Mouse (Mus musculus) urinary bladder, postnatal 10 days (tissue): ENCODE measurements around the gene Tm6sf2.
"Not testable (repeated sequence)": the region's sequence is repeated elsewhere in the genome, so short reads cannot be mapped to it uniquely, and the experiment has no call there.

Source experiments
- DNase-seq: peaks from one replicate; pipeline ENCODE4 v3.0.0; 2022; ENCODE audit warnings: low spot score

The Tm6sf2 gene

DNA sequence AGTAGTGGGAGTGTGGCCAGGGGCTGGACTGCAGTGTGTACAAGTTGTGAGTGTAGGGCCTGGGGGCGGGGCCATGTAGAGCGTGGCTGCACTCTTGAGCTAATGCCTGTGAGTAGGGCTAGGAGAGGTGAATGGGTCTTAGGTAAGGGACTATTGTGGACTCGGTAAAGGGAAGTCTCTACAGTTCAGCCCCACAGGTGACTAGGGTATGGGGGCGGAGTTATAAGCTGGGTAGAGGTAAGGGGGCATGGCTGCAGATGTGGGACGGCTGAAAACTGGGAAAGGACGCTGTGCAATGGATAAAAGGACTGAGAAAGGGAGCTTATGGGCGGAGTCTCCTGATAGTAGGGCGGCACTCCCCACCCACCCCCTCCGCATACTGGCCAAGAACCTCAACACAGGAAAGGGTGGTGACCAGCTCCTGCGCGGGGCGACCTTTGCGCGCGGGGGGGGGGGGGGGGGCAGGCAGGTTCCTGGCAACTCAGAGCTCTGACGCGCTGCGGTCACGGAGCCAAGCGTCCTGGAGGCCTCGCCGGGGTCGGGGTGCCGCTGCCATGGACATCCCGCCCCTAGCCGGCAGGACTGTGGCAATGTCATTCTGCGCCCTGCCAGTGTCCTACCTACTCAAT, at the start of gene Tm6sf2:
Tm6sf2 (plus strand) TSS at position 484 of the 629 bp plus-strand sequence.
- no peak for DNase-seq

DNA sequence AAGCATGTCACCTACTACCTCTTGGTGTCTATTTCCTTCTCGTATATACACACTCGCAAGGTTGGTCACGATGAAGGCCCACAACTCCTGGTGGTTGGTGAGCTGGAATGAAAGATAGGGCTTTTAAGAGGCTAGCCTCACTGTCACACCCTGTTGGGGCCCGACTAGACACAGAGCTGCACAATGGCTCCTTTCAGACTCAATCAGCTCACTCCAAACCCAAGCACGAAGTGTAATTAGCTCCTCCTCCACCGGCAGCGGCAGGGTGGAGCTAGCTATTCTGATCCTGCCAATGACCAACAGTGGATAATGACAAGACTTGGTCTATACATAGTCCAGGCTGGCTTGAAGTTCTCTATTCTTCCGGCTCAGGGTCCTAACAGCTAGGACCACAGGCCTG, 49.1 kb upstream of the Tm6sf2 start:
- DNase-seq: no peak

DNA sequence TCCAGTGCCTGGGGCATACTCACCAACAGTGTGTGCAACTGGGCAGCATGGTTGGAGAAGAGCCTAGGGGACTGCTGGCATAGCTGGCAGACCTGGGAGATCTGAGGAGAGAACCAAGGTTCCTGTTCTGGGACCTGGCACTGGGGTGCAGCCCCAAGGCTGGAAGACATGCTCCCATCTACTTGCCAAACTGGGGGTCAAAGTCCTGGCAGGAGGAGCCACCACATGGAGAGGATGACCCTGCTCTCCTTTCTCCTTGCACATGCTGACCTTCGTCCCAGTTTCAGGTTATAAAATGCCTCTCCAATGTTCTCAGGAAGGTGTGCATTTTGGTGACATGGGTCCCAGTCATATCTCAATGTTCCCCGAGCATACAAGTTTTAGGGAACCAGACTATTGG, 46.6 kb upstream of the Tm6sf2 start:
- DNase-seq: no peak

- DNase-seq: no peak
These were observed 42.5 kb upstream of the Tm6sf2 start for GRCm38 (mm10) chr8:70030255-70030654.

GRCm38 (mm10) chr8:70037994-70038393, 34.7 kb upstream of the Tm6sf2 start:
- DNase-seq: no peak

- no peak for DNase-seq
These were observed 30.7 kb upstream of the Tm6sf2 start for GRCm38 (mm10) chr8:70041885-70042546.

- DNase-seq: peak; percentile 84
These were observed 29.9 kb upstream of the Tm6sf2 start, which contains the start of the genes Mau2 and Sugp1 for GRCm38 (mm10) chr8:70042583-70043455. Gene Mau2, minus strand, starts transcription at chr8:70042734. Gene Sugp1, plus strand, starts transcription at chr8:70042813.

GRCm38 (mm10) chr8:70043996-70044395, 28.7 kb upstream of the Tm6sf2 start:
- DNase-seq: no peak

DNA sequence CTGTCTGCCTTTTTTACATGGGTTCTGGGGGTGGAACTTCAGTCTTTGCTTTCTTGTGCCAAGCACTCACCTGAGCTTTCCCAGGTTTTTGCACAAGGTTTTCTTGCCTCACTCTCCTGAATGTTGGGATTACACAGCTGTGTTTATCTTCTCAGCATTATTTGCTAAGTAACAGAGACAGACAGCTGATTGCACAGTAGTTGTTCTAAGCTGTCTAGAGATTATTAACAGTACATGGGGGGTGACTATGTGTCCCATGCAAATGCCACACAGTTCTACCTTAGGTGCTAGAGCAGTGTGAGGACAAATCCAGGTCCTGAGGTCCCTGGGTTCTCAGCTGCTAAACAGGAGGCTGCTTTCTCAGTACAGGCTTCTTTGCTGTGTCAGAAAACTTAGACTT, 23.1 kb upstream of the Tm6sf2 start:
- DNase-seq: no peak

DNA sequence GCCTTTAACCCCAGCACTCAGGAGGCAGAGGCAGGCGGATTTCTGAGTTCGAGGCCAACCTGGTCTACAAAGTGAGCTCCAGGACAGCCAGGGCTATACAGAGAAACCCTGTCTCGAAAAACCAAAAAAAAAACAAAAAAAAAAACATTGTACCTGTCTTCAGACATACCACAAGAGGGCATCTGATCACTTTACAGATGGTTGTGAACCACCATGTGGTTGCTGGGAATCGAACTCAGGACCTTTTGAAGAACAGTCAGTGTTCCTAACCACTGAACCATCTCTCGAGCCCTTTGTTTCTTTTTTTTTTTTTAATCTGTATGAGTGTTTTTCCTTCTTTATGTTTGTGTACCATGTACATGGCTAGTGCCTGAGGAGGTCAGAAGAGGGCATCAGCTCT, 22.3 kb upstream of the Tm6sf2 start:
- not testable (repeated sequence) for DNase-seq

DNA sequence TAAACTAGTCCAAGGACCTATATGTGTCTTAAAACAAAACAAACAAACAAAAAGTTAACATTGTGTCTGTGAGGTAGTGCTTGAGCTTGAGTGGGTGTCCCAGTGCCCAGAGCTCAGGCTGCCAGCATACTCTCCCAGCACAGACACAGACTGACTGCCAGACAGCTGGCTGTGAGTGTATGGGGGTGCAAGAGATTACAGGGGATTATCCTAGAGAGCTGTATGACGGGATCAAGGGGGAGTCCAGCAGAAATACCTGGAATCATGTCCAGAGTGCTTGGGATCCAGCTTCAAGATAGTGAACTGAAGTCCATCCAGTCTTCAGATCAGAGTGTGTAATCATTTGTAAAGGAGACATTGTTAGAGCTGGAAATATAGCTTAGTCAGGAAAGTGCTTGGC, 15.0 kb upstream of the Tm6sf2 start:
- no peak for DNase-seq

- no peak for DNase-seq
These were observed 786 bp upstream of the Tm6sf2 start for GRCm38 (mm10) chr8:70071836-70072440.

DNA sequence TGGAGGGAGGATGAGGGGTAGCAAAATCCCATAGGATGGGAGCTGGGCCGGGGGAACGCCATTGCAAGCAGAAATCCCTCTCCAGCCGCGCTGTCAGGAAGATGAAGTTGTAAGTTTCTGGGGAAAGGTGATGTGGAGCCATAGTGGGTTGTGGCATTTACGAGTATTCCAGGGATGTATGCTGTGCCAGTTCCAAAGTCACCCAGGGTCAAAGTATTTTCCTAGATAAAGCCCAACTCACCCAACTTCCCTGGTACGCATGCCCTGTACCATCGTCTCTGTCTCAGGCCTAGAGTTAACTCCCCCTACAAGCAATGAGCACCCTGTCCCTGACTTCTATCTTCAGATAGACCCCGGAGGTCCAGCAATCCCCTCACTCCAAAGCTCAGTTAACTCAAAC, 396 bp downstream of the Tm6sf2 start:
- DNase-seq: no peak

DNA sequence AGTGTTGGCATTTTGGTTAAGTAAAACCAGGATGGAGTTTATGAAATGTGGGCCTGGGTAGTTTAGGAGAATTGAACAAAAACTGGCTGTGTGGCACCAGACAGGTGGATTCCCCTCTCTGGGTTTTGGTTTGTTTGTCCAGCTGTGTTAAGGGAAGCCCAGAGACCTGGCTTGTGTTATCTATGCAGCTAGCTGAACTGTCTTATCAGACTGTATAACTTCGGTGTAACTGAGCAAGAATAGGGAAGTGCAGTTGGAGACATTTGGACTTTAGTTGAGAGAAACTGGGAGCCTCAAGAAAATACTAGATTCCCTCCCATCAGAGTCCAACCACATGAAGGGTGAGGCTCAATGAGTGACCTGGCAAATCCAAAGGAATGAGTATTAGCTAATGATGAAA, 958 bp downstream of the Tm6sf2 start:
- DNase-seq: no peak

DNA sequence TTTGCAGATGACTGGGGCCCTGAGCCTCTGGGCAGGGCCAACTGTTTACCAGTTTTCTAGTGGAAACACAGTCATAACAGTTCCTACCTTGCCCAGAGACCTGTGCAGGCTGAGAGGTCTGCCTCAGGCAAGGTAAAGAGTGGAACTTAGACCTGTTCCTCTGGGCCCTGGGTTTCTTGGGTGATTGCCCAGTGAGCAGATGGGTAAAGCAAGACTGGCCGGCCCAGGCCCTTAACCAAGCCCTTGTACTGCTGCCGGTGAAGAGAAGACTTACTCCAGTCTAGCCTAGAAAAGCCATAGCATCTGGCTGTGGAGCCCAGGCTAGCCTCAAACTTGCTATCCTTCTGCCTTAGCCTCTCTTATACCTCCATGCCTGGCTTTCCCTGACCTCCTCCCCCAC, 9.3 kb downstream of the Tm6sf2 start:
- no peak for DNase-seq

DNA sequence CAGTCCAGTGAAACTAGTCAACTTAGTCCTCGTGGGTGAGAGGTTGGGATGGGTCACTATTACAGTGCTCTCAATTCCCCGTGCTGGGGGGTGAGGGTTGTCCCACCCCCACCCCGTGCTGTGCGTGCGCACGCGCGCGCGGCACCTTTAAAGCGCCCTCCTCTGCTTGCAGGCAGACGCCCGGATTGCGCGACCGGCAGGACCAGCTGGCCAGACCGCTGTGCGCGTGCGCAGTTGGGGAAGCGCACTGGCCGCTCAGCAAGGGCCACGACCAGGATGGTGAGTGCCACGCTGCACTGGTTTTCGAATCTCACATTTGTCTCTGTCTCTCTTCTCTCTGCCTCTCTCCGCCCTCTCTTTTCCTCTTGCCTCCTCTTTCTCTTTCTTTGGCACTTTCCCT, 10.6 kb downstream of the Tm6sf2 start, which contains the start of gene Hapln4:
Hapln4 (plus strand) TSS at position 173 of the 400 bp plus-strand sequence.
- DNase-seq: no peak

DNA sequence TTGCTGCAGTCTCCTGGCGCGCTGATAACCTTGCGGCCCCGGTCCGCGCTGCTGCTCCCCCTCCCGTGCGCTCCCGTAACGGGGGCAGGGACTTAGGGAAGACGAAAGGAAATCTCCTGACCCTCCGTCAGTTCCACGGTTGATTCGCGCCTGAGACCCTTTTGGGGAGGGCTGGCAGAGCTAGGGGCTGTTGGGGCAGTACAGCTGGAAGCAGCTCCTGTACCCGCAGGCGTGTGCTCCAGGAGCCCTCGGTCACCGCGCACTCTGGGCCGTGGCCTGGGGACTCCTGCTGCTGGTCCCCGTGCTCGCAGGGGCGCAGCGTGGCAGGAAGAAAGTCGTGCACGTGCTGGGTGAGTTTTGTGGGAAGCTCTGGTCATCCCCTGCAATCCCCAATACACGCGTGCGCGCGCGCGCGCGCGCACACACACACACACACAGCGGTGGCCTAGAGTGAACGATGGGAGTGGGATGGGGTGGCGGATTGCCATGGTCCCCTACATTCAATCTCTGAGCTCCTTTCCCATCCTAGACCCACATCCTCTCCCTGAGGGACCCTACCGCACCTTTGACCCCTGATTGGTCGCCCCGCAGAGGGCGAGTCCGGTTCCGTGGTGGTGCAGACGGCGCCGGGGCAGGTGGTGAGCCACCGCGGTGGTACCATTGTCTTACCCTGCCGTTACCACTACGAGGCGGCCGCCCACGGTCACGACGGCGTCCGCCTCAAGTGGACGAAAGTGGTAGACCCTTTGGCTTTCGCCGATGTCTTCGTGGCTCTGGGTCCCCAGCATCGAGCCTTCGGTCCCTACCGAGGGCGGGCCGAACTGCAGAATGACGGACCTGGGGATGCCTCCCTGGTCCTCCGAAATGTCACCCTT, 11.7 kb downstream of the Tm6sf2 start:
- no peak for DNase-seq

DNA sequence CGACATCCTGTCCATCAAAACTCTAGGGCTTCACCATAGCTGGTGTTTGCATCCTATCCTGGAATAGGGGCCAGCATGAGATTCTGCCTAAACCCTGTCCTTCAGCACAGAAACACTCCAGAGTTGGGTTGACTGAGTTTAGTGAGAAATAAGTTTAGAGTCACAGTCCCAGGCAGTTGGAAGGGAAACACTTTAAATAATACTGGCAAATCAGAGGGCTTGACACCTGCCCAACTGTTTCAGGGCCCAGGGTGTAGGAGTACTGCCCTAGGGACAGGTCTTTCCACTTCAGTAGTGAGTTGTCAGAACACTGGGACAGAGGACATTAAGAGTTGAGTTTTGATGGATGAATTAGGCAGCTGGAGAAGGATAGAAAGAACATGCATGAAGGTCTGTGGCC, 13.4 kb downstream of the Tm6sf2 start:
- DNase-seq: no peak

GRCm38 (mm10) chr8:70087237-70087636, 14.5 kb downstream of the Tm6sf2 start:
- DNase-seq: no peak

GRCm38 (mm10) chr8:70087836-70088650, 15.3 kb downstream of the Tm6sf2 start:
- DNase-seq: no peak
